Mouse (Mus musculus): ENCODE measurements at regions not wholly inside any gene's neighbourhood (a gene's known extent, or its start where the extent isn't known, plus 50 kb on each side); places are given as distances from the start of the nearest gene placed in this dataset.

DNA sequence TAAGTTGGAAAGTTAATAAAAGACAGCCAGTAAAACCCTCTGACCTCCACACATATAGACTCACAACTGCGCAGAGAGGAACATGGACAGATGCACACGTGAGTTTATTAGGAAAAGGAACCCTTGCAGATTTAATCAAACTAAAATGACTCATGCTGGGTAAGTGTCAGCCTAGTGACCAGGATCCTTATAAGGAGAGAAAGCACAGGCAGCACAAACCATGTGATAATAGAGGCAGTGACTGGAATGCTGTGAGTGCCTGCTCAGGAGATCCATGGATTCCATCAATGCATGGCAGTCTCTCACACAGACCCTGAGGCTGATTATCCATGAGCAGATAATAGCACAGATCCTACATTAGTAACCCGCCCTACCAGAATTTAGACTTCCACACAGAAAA, 162.2 kb upstream of the Mbnl1 start:
- DNase-seq (ENCODE audit: extremely low spot score in 1 of 2, low spot score in 1 of 2): no peak

DNA sequence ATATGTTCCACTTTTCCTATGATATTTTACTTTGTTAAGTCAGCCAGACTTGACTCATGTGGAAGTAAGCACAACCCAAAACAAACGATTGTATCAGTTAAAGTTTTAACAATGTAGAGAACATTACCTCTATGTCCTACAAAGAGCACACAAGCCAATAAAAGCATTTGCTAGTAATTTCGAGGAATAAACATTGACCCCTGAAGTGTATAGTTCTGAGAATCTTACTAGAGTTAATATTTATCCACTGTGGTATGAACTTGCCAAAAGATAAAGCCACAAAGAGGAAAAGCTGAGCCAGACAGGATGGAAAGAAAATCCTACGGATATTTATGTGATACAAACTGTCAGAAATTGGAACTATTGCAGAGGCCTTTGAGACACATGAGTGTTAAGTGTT, 161.5 kb upstream of the Mbnl1 start:
- DNase-seq (ENCODE audit: extremely low spot score in 1 of 2, low spot score in 1 of 2): no peak

DNA sequence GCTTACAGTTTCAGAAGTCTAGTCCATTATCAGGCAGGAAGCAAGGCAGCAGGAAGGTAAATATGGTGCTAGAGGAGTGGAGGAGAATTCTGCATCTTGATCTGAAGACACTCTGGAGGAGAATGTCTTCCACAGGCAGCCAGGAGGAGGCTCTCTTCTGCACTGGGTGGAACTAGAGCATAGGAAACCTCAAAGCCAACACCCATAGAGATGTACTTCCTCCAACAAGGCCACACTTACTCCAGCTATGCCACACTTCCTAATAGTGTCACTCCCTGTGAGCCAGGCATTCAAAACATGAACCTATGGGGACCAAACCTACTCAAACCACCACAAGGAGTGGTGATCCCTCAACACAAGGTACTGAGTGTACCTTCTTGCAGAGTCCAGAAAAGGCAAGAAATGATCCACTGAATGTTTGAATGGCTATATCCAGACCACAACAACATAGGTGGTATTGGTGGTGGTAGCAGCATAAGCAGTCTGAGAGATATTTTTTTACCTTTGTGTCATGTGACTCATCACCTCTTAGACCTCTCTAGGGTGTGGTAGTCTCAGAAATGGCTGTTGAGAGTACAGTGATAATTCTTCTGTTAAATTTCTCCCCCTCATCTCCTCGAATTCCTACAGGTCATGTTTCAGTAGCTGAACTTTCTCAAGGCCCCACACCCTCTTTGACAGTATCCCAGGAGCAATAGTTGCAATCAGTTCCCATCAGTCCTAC, 152.3 kb upstream of the Mbnl1 start:
- DNase-seq (ENCODE audit: extremely low spot score in 1 of 2, low spot score in 1 of 2): no peak

DNA sequence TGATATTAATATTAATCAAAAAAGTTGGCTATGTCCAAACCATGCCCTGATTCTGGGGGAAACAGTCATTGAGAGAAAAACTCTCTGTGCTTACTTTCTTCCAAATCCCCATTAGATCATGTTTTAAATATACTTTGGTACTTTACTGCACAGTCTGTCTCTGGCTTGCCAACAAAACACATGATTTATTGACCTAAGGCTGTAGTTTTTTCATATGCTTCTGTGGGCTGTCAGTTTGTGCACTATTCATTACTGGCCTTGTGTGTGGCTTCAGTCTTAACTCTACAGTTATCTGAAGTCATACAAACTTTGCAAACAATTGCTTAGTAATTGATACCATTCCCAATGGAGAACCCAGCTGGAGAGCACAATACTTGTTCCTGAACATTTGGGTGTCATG, 149.1 kb upstream of the Mbnl1 start:
- DNase-seq (ENCODE audit: extremely low spot score in 1 of 2, low spot score in 1 of 2): no peak

DNA sequence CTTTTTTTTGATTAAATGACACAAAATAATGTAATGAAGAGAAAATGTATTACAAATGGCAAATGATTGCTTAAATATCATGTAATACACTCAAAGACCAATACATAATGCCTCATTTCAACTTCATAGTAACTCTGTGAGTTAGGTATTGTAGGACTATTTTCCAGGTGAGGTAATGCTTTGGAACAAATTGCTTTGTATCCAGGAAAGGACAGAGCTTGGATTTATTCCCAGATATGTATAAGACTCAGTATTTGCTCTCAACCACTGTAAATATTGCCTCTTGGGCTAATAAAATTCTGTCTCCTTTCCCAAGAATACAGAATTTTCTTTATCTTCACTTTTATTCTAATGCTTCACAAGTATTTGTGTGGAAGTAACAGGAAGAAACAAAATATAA, 148.2 kb upstream of the Mbnl1 start:
- no peak for DNase-seq (ENCODE audit: extremely low spot score in 1 of 2, low spot score in 1 of 2)

DNA sequence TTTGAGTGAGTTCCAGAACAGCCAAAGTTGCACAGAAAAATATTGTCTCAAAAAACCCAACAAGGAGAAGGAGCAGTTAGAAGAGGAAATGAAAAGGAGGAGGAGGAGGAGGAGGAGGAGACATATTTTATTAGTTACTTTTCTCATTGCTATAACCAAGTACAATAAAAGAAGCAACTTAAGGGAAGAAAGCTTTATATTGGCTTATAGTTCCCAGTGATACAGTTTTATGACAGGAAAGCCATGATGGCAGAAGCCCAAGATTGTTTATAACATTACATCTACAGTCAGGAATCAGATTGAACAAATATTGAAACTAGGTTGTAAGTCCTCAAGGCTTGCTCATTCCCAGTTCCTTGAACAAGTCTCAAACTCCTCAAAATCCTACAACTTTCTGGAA, 147.7 kb upstream of the Mbnl1 start:
- DNase-seq (ENCODE audit: extremely low spot score in 1 of 2, low spot score in 1 of 2): no peak

DNA sequence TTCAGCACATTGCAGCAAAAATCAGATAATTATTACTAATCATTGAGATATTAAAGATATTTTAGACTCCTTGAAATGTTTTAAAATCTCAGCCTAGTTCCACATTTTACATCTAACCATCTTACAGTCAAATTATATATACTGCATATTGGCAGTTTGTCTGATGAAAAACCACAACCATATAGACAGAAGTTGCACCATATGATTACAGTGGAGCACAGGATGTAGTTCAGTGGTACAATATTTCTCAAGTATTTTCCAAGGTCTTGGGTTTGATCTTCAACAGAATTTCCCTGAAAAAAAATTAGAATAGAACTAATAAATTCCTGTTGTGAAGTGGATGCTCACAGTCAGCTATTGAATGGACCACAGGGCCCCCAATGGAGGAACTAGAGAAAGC, 140.2 kb upstream of the Mbnl1 start:
- DNase-seq (ENCODE audit: extremely low spot score in 1 of 2, low spot score in 1 of 2): no peak

DNA sequence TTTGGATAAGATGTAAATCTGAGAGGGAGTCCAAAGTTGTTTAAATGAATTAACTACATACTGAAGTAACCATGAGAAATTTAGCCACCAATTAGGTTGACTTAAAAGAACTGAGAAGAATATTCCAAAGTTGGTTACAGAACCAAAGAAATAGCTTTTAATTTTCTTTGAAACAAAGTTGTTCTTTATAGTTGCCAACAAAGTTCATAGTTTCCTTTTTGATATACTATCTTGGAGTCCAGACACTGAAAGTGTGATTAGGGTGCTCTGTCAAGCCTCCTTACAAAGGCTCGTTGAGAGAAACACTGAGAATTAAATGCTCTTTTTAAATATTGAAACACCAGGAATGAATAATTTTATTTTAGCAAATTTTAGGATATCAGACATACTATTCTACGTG, 139.0 kb upstream of the Mbnl1 start:
- no peak for DNase-seq (ENCODE audit: extremely low spot score in 1 of 2, low spot score in 1 of 2)

DNA sequence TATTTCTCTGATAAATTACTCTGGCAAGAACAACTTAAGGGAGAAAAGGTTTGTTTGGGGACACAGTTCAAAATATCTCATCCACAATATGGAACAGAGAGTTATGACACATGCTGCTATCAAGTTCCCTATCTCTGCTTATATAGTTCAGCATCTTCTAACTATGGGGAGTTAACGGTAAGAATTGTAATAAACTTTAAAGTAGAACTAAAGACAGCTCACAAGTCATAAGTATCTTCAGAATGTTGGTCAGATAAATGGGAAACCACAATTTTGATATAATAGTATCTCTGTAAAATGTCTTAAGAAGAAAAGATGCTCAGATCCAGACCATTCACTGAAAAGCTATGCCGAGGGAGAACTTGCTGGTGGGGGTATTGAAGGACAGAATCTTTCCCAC, 138.5 kb upstream of the Mbnl1 start:
- no peak for DNase-seq (ENCODE audit: extremely low spot score in 1 of 2, low spot score in 1 of 2)

DNA sequence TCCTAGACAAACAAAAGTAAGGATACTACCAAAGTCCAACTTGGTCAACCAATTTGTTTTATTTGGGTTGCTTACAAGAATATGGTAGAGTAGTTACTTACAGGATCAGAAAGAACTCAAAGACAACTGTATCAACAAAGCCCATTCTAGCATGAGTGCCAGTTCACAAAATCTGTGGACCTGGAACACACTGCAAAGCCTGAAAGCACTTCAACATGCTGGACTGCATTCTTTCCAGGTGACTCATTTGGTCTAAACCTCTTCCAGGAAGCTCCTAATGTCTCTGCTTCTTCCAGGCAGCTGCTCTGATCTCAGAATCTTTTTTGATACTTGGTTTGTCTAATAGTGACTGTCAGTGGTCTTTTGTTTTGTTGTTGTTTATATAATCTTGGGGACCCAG, 126.2 kb upstream of the Mbnl1 start:
- DNase-seq (ENCODE audit: extremely low spot score in 1 of 2, low spot score in 1 of 2): no peak

DNA sequence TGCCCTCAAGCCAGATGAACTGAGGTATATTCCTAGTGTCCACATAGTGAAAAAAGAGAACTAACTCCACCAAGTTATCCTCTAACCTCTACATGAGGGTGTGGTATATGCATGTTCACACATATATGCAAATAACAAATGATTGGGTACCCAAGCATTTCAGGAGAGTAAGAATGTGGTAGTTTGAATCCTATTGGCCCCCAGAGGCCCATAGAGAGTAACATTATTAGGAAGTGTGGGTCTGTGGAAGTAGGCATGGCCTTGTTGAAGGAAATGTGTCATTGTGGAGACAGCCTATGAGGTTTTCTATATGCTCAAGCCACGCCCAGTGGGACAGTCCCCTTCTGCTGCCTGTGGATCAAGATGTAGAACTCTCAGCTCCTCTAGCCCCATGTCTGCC, 125.6 kb upstream of the Mbnl1 start:
- DNase-seq (ENCODE audit: extremely low spot score in 1 of 2, low spot score in 1 of 2): no peak

DNA sequence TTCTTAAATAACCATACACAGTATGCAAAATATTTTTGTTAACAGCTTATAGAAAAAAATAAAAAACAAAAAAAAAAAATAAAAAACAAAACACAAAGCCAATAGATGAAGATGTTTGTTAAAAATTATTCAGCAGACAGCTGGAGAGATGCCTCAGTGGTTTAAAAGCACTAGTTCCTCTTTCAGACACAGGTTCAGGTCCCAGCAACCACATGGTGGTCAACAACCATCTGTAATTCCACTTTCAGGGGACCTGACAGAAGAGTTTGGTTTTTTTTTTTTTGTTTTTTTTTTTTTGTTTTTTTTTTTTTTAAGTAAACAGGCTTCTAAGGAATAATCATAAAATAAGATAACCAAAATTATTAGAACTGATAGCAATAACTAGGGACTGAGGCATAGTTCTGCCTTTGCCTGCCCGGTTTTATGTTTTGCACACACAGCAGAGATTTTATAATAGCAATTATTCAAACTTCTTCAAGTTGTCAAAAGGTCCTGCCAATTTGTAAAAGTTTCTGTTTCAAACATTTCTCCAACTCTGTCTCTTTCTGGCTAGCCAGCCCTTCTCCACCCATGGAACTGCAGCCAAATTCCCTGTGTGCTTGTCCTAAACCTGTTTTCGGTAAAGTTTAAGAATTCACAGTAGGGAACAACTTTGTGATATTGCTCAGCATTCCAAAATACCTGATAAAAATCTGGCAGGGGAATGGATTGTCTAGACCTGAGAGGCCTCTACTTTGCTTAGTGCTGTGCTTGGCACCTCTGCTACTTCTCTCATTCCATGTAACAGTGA, 101.3 kb upstream of the Mbnl1 start:
- DNase-seq (ENCODE audit: extremely low spot score in 1 of 2, low spot score in 1 of 2): no peak

DNA sequence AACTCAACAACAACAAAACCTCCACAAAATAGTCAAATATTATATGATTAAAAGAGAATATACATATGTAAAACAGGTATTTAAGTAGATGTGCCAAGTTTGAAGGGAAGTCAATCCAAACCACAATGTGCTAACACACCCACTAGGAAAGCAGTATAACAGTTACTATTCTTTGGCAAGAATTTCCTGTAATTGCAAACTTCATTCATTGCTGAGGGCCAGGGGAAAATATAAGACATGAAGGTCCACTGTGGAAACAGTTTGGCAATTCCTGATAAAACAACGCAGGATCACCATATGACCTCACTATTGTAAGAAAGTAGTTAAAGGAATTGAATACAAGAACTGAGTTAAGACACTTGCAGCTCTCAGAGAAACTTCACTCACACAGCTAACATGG, 99.0 kb upstream of the Mbnl1 start:
- no peak for DNase-seq (ENCODE audit: extremely low spot score in 1 of 2, low spot score in 1 of 2)

DNA sequence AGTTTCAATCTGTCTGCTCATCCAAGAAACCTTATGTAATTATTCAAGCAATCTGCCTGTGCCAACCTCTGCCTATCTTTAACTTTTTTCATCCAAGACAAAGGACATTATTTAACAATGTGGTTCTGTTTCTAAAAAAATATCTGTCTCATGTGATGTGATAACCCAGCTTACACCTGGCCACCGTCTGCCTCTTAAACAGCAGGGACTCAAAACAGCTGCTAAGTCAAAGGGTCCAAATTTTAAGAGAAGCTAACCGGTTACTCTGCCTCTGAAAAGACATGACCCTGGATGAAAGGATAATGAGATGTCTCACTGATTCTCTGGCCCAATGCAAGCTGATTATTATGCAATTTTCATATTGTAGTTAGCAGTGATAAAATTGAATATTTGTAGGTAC, 84.0 kb upstream of the Mbnl1 start:
- no peak for DNase-seq (ENCODE audit: extremely low spot score in 1 of 2, low spot score in 1 of 2)

DNA sequence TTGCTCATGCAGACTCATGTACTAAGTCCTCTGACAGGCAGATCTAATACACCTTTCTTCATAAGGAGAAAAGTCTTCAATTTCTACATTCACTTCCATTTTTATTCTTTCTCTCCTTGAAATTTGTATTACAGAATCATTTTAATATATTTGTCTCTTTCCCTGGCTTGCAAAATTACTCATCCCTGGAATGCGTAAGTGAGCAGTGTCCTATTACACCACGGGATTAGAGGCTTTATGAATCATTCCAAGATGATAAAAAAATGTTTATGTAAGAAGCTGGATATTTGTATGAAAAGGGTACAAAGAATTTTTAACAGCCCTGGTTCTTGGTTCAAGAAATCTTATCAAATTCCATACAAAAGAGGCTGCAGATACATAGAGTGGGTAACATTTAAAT, 83.6 kb upstream of the Mbnl1 start:
- DNase-seq (ENCODE audit: extremely low spot score in 1 of 2, low spot score in 1 of 2): no peak

DNA sequence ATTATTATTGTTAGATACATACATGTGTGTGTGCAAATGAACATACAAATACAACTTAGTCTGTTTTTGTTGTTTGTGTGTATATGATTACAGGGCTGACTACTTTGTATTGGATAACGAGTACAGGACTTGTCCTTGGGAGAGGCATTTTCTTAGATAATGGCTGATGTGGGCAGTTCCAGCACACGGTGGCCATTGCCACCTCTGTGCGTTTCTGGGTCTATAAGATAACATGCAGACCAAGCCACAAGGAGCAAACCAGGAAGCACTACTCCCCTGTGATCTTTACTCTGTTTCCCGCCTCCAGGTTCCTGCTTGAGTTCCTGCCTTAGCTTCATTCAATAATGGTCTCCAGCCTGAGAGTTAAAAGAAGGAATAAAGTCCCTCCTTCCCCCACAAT, 77.3 kb upstream of the Mbnl1 start:
- no peak for DNase-seq (ENCODE audit: extremely low spot score in 1 of 2, low spot score in 1 of 2)

DNA sequence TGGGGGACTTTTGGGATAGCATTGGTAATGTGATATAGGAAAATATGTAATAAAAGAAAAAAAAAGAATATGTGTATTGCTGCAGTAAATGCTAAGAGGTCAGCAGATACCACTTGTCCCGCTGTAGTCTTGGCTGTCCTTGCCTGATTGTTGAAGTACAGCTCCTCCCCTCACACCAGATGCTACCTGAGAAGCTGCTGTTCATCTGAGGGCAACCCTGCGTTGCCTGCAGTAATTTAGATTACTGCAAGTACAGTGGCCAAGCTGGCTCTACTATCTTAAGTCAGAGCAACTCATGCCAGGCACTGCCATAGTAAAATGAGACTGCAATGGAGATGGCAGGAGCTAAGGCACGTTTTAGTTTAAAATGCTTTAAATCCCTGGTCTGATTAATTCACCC, 75.7 kb upstream of the Mbnl1 start:
- DNase-seq (ENCODE audit: extremely low spot score in 1 of 2, low spot score in 1 of 2): no peak

DNA sequence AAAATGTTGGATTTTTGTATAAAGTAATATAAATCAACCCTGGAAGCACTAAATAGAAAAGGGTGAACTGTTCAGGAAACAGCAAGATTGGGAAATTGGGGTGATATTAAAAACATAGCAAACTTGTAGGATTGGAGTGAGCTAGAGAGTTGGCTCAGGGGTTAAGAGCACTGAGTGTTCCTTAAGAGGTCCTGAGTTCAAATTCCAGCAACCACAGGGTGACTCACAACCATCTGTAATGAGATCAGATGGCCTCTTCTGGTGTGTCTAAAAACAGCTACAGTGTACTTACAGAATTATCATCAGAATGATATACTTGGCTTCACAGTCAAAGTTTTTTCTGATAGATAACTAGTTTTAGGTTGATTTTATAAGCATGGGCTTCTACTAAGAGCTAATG, 73.8 kb upstream of the Mbnl1 start:
- no peak for DNase-seq (ENCODE audit: extremely low spot score in 1 of 2, low spot score in 1 of 2)

DNA sequence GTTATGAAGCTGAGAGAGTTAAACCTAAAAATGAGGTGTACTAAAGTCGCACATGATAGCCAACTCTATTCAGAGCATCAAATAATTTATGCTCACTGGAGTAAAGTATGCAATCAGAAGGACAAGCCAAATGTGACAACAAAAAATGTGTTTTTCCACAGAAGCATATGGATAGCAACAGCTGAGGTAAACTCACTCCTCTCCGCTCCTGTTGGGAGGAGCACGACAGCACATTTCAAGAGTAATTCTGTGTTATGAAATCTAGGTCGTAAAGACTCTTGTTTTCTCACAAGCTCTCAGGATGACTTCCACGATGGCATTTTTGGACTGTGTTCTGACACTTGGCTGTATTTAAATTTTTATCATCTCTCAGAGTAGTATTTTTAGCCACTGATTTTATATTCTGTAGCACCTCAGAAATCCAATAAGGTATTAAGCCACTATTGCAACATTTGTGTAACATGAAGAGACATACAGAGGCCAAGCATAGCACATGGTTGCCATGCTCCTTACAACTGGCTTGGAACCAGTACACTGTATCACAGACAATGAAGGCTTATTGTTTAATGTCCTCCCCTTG, 70.3 kb upstream of the Mbnl1 start:
- DNase-seq (ENCODE audit: extremely low spot score in 1 of 2, low spot score in 1 of 2): no peak

DNA sequence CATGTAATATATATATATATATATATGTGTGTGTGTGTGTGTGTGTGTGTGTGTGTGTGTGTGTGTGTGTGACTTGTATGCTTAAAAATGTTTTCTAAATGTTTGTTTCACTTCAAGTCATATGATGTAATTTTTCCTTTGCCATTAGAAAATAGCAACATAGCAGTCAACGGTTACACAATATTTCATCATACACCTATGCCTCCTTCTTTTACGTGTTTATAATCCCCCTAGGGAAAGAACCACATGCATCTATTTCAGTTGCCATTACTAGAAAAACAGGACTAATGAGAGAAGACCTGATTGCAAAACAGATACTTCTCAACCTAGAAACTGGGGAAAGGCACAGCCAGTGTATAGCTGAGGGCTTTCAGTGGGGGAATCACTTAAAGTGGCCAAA, 65.2 kb upstream of the Mbnl1 start:
- no peak for DNase-seq (ENCODE audit: extremely low spot score in 1 of 2, low spot score in 1 of 2)

DNA sequence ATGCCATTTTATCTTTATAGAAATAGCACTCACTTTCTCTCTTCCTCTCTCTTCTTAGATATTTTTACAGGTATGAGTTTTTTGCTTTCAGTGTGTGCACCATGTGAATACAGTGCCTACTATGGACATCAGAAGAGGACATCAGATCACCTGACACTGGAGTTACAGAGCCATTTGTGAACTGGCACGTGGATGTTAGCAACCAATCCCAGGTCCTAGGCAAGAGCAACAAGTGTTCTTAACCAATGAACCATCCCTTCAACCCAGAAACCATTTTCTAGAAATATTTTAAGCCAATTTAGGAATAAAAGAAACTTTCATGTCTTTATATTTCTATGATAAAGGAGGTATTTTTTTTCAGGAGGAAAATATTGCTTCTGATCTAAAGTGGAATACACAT, 64.7 kb upstream of the Mbnl1 start:
- DNase-seq (ENCODE audit: extremely low spot score in 1 of 2, low spot score in 1 of 2): no peak
